Comparison of ENCODE assay signal across 21 mouse cellular contexts in genomic region chr1:138720728-138721127, GRCm38 (mm10).
DNase-seq lines count a peak whose midpoint lies in the region; ATAC-seq lines count a peak whose summit lies in the region.
"Had no signal": no experiment of that assay in that cellular context is flagged by ENCODE, and none has a peak within 500 bp of the region (broad histone marks: within the 10 kb centered on the region; RNA-seq: fewer than 3 reads in every experiment).

No protein-coding gene starts in this region.

- no peak overlapping the region for H3K4me2 ChIP-seq in embryonic facial prominence, embryonic 11.5 days (ENCODE audit: low read depth, low read length)
- H3K4me2 ChIP-seq in limb, embryonic 11.5 days (ENCODE audit: low read depth, severe bottlenecking) = 0 out of 2 replicates have a peak overlapping the region, but pooled peaks have one; percentile 1
- H3K4me2 ChIP-seq: heart, embryonic 13.5 days; hindbrain, embryonic 14.5 days; liver, embryonic 15.5 days; midbrain, embryonic 11.5 days had no signal

- no peak for ATAC-seq in embryonic facial prominence, embryonic 11.5 days (replicated peaks; ENCODE audit: insufficient number of reproducible peaks, low FRiP score, low TSS enrichment, low read depth)
- peak; percentile 61 for ATAC-seq in limb, embryonic 11.5 days (ENCODE audit: insufficient number of reproducible peaks, low FRiP score, low TSS enrichment, low read depth)
- ATAC-seq: CD4-positive, CD25-positive, alpha-beta regulatory T cell, adult 4 months had no signal

- H3K4me1 ChIP-seq in embryonic facial prominence, embryonic 11.5 days (ENCODE audit: control insufficient read depth, insufficient read depth, low read length) = no peaks in the 10 kb centered on the region
- H3K4me1 ChIP-seq in limb, embryonic 11.5 days (ENCODE audit: control insufficient read depth, insufficient read depth, low read length) = peaks cover 8% of the 10 kb centered on the region; the same call in 1 of the 2 replicates
- H3K4me1 ChIP-seq: liver, embryonic 15.5 days had no signal

- H3K9me3 ChIP-seq in embryonic facial prominence, embryonic 11.5 days (replicated peaks; ENCODE audit: control insufficient read depth, low read length) = no peaks in the 10 kb centered on the region
- no peaks in the 10 kb centered on the region for H3K9me3 ChIP-seq in limb, embryonic 11.5 days (ENCODE audit: control insufficient read depth, low read length)
- H3K9me3 ChIP-seq: heart, embryonic 13.5 days; liver, embryonic 15.5 days had no signal

- DNase-seq in gastrocnemius, postnatal 25 days = peak; percentile 7
- no peak for DNase-seq in gastrocnemius, adult 8-10 months (ENCODE audit: low spot score in 2 of 2)
- DNase-seq in 3T3-L1 (ENCODE audit: low read depth, low spot score) = peak; percentile 15
- peak; percentile 48 for DNase-seq in embryonic facial prominence, embryonic 11.5 days (ENCODE audit: low spot score)
- DNase-seq in limb, embryonic 11.5 days (ENCODE audit: low spot score) = peak; percentile 51
- no peak for DNase-seq in urinary bladder, adult 18-20 months (ENCODE audit: low spot score in 2 of 2)
- DNase-seq in spleen, postnatal 36 days (ENCODE audit: low spot score in 2 of 2) = no peak
- DNase-seq in urinary bladder, postnatal 25 days (ENCODE audit: low spot score) = no peak
- DNase-seq: adrenal gland, postnatal 36 days; cerebellum, adult 11 months; gastrocnemius, adult 2 months; kidney, adult 8-10 months; kidney, postnatal 10 days; right cerebral cortex, adult 18-20 months had no signal

- WGBS in embryonic facial prominence, embryonic 11.5 days = 32% methylated on average over 4 of the region's 4 CpGs
- 15% methylated on average over 4 of the region's 4 CpGs for WGBS in limb, embryonic 11.5 days

- no peak overlapping the region for H3K4me3 ChIP-seq in embryonic facial prominence, embryonic 11.5 days (ENCODE audit: low read depth, low read length)
- H3K4me3 ChIP-seq in limb, embryonic 11.5 days (ENCODE audit: low read depth, low read length) = no peak overlapping the region
- H3K4me3 ChIP-seq: gastrocnemius, adult 2 months; heart, embryonic 13.5 days; left cerebral cortex, adult 2 months; liver, embryonic 15.5 days had no signal

- H3K27ac ChIP-seq in embryonic facial prominence, embryonic 11.5 days (replicated peaks; ENCODE audit: low read depth, low read length) = no peak overlapping the region
- H3K27ac ChIP-seq in limb, embryonic 11.5 days (replicated peaks; ENCODE audit: low read depth, low read length) = peak overlapping the region; percentile 36; the same call in 1 of the 2 replicates
- H3K27ac ChIP-seq: gastrocnemius, adult 2 months; heart, embryonic 13.5 days; hindbrain, embryonic 14.5 days; left cerebral cortex, adult 2 months; liver, embryonic 15.5 days; stomach, postnatal 0 days had no signal

- H3K27me3 ChIP-seq in embryonic facial prominence, embryonic 11.5 days (ENCODE audit: control insufficient read depth, insufficient read depth, low read length) = no peaks in the 10 kb centered on the region
- H3K27me3 ChIP-seq in limb, embryonic 11.5 days (ENCODE audit: control insufficient read depth, insufficient read depth, low read length) = no peaks in the 10 kb centered on the region
- H3K27me3 ChIP-seq: heart, embryonic 13.5 days; liver, embryonic 15.5 days had no signal

- H3K9ac ChIP-seq in embryonic facial prominence, embryonic 11.5 days (replicated peaks; ENCODE audit: low read length) = no peak overlapping the region
- H3K9ac ChIP-seq in limb, embryonic 11.5 days (ENCODE audit: low read length) = no peak overlapping the region
- H3K9ac ChIP-seq: heart, embryonic 13.5 days; hindbrain, embryonic 14.5 days; liver, embryonic 15.5 days had no signal

- no peaks in the 10 kb centered on the region for H3K36me3 ChIP-seq in embryonic facial prominence, embryonic 11.5 days (replicated peaks; ENCODE audit: control insufficient read depth, insufficient read depth, low read depth, low read length)
- no peaks in the 10 kb centered on the region for H3K36me3 ChIP-seq in limb, embryonic 11.5 days (ENCODE audit: control insufficient read depth, insufficient read depth, low read length)
- H3K36me3 ChIP-seq: heart, embryonic 13.5 days; liver, embryonic 15.5 days had no signal

Comparison
In these comparisons a context has a peak if more than half of its experiments do, and no peak if none do; other contexts are left out.
1. DNase-seq: peak in gastrocnemius, postnatal 25 days (single experiment), 3T3-L1 (single experiment), embryonic facial prominence, embryonic 11.5 days (single experiment) and limb, embryonic 11.5 days (single experiment); none in gastrocnemius, adult 8-10 months (0 of 2), urinary bladder, adult 18-20 months (0 of 2), spleen, postnatal 36 days (0 of 2) and urinary bladder, postnatal 25 days (single experiment).